Mouse (Mus musculus): ENCODE measurements around the gene Ndufa10. TPM values are rescaled to one million over a fixed set of nuclear protein-coding genes. Genes with fewer than 3 reads are reported as not detected.

The Ndufa10 gene
- total RNA-seq, 4 experiments from 2014 or later, result 926 to 1,166 (median 1,047) TPM

DNA sequence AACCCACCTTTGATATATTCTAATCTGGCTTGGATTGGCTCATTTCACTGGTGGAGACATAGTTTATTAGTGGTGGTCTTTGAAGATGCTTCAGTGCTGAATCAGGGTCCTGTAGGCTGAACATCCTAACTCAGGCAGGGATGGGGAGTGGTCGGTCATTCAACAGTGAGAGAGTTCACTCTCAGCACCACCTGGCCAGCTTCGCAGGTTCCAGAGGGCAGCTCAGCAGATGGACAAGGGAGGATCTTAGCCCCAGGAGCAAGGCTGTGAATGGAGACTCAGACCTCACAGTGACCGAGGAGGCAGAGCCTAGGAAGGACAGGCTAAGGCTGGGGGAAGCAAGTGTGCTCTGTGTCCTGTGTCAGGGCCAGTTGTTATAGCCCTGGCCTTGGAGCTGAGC, 42.2 kb downstream of the Ndufa10 start:
- no peak for DNase-seq (ENCODE audit: low spot score)

DNA sequence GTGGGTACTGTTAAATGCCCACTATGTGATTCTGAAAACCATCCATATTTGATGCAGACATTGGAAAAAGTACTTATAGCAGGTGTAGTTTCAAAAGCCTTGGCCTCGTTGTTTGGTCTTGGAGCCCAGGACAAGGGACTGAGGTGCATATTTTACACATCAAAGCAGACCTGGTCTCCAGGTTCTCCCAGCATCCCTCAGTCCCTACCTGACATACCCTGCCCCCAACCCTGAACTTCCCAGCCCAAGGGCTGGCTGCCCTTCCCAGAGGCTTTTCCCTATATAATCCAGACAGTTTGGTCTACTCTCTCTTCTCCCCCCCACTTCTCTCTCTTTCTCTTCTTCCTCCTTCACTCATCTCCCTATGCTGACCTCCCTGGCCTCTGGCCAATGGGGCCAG, 42.7 kb downstream of the Ndufa10 start:
- no peak for DNase-seq (ENCODE audit: low spot score)

DNA sequence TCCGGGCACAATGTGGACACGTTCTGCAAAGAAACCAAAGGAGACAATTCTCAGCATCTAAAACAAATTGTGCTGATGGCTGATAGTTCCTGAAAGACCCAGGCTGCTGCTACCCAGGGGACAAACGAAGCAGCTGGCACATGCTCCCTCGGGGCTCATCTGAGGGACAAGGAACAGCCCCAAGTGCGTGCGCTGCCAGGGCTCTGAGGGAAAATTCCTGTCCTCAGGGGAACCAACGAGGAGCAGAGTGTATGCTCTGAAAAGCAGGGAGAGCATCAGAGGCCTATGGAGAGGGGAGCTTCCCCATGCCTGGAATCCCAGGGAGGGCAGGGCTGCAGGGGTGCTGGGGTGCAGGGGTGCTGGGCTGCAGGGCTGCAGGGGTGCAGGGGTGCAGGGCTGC, 48.9 kb downstream of the Ndufa10 start:
- no peak for DNase-seq (ENCODE audit: low spot score)

DNA sequence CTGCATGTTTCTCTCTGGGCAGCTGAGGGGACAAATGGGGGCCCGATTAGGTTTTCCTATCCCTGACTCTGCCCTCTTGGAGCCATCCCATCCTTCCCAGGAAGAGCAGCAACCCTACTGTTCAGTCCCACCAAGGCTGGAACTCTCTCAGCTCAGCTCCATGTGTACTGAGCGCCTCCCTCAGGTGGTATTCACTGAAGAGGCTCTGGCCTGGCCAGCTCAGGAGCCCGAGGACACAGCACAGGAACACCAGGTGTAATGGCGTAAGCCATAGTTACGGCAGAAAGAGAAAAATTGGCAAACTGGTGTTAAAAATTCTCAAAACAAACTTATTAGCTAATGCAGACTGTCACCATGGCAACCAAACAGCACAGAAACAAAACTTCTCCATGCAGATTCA, 68.5 kb downstream of the Ndufa10 start:
- DNase-seq (ENCODE audit: low spot score), result no peak

DNA sequence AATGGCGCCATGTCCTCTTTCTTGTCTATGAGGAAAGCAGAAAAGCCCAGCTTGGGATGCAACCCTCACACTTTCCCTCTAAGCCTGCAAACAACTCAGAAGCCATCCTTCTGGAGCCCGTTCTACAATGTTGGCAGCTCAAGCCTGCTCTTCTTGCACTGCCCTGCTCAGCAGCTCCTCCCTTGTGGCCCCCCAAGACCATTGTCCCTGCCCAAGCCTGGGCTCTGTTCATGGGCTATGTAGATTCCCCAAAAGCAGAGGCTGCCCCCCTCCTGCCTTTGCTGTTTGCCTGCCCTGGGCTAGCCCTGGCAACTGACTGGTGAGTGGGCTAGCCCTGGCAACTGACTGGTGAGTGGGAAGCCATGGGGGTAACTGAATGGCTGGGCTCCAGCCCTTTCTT, 73.1 kb downstream of the Ndufa10 start:
- no peak for DNase-seq (ENCODE audit: low spot score)

DNA sequence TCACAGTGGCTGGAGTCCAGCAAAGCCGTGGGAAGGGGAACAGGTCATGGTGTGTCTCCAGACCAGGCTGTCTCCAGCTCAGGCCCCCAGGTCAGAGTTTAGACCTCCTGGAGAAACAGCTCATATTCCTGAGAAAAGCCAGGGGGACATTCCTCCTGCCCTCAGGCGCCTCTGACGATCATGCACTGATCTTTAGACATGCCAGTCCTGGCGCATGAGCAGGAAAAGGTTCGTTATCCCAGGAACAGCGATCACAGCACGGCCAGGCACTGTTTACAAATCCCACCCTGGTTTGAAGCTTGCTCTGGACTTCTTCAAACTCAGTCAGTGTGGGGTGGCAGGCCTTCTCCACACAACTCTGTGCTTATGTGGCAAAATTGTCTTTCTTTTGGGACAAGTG, 75.1 kb downstream of the Ndufa10 start:
- no peak for DNase-seq (ENCODE audit: low spot score)

DNA sequence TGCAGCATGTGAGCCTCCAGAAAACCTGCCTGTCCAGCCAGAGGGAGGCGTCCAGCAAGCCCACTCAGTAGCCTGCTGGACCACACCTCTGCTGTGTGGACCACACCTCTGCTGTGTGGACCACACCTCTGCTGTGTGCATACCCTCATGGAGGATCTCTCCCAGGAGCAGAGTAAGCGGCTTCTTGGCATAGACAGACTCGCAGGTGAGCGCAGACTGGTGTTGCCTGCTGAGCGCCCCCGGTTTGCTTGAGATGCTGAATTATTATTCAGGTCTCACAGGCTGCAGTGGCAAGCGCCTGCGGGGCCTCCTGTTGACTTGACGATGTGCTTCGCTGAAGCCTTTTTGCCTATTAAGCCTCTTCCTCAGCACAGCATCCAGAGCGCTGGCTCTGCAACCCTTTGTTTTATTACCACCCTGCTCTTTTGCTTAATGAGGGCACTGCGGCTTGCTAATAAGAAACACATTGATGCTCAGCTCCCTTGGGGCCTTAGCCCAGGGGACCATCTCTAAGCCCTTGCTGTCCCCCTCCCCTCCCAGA, 76.1 kb downstream of the Ndufa10 start:
- no peak for DNase-seq (ENCODE audit: low spot score)

DNA sequence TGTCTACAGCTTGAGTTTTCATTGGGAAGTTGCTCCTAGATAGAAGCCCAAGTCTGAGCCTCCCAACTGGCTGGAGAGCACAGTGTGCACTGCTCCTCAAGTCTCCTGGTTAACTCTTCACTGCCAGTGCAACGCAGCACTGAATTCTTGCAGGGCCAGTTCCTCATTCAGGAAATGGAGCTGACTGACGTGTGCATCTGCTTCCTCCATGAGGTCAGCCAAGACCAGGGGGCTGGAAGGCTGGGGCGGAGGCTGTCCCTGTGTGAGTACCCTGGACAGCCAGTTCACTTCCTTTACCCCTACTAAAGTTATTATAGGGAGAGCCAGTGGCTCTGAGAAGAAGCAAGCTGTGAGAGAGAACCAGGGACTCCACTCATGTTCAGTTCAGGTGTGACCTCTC, 79.4 kb downstream of the Ndufa10 start:
- DNase-seq (ENCODE audit: low spot score), result no peak

DNA sequence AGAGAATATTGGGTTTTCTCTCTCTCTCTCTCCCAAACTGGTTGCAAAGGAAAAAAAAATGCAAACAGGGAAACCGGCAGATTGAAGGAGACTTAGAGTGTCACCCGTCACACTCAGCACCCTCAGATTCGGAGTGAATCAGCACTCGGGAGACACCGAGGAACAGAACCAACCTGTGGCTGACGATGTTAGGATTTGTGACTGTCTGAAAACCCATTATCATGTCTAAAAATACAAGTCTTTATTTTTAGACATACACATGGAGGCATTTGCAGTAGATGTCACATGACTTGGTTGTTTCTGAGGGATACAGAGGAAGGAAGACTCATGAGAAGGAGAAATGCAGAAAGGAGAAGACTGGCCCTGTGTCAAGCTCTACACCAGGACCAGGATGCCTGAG, 80.5 kb downstream of the Ndufa10 start:
- no peak for DNase-seq (ENCODE audit: low spot score)

Small RNAs within 50 kb of the gene (microRNA-seq; reads per million reads assigned to microRNA genes)
- gene Mir6900, result 4.8 reads per million, percentile 11 among the genes with 10 or more reads in this experiment

Other genes with a start within 250 kb of the Ndufa10 start
- not detected for gene Olfr1416, start 11.3 kb upstream of the Ndufa10 start, total RNA-seq (2022)
- not detected for gene Olfr1415, start 22.2 kb upstream of the Ndufa10 start, total RNA-seq (2022)
- gene Olfr1414, start 44.8 kb upstream of the Ndufa10 start, total RNA-seq (2022), result not detected
- not detected for gene Olfr1413, start 97.5 kb upstream of the Ndufa10 start, total RNA-seq (2022)
- gene Olfr1412, start 111.9 kb upstream of the Ndufa10 start, total RNA-seq (2022), result not detected
- not detected for gene Olfr1411, start 120.6 kb upstream of the Ndufa10 start, total RNA-seq (2022)
- gene Olfr1410, start 131.9 kb upstream of the Ndufa10 start, total RNA-seq (2022), result not detected
- gene Olfr12, start 143.9 kb upstream of the Ndufa10 start, total RNA-seq (2022), result not detected
- 100 to 1,000 TPM; 218 to 255 (median 237) TPM for gene Cops9, start 168.1 kb upstream of the Ndufa10 start, total RNA-seq (2022)
- gene Otos, start 175.0 kb upstream of the Ndufa10 start, total RNA-seq (2022), result not detected